Mouse (Mus musculus) liver, embryonic 14.5 days (tissue): ENCODE data around the gene Ehbp1. TPM values are rescaled to one million over a fixed set of nuclear protein-coding genes. Genes with fewer than 3 reads are reported as not detected.

Experiments used
- ATAC-seq: fragments of 200-750 bp; cut with Nextera tagmentation; 2 replicates; pipeline ENCODE4 v1.8.0; 2017; ENCODE audit warnings: moderate number of reproducible peaks, mild to moderate bottlenecking, moderate library complexity; ENCODE audit not compliant: insufficient read depth
- DNase-seq, 3 experiments: peaks; one replicate each; pipeline ENCODE4 v3.0.0-alpha.2; 2012 to 2013; ENCODE audit warnings: low read depth in 3 of 3, low spot score in 3 of 3
- H3K27ac ChIP-seq: fragments of 300-500 bp; sonication (generic); 2 replicates; pipeline ENCODE4 v1.5.1; 2014; ENCODE audit warnings: moderate library complexity, mild to moderate bottlenecking, control low read depth, inconsistent platforms
- H3K27me3 ChIP-seq: fragments of 300-500 bp; sonication (generic); 2 replicates; pipeline ENCODE4 v1.6.1; 2014; ENCODE audit warnings: mild to moderate bottlenecking, low read length, moderate library complexity; ENCODE audit not compliant: control insufficient read depth, insufficient read depth
- H3K36me3 ChIP-seq: fragments of 300-500 bp; sonication (generic); replicated peaks from 2 replicates; pipeline ENCODE4 v1.6.1; 2014; ENCODE audit warnings: low read depth; ENCODE audit not compliant: control insufficient read depth, insufficient read depth
- H3K4me1 ChIP-seq, 2 experiments: fragments of 200-500 bp in 1 of 2; fragments of 300-500 bp in 1 of 2; sonication (generic) in 1 of 2; replicated peaks; 2 replicates each; pipeline ENCODE4 v1.6.1; 2012 to 2014; ENCODE audit warnings: antibody characterized with exemption in 1 of 2, inconsistent platforms in 1 of 2, low read length in 1 of 2; ENCODE audit not compliant: control insufficient read depth in 2 of 2, insufficient read depth in 2 of 2
- H3K4me2 ChIP-seq: fragments of 300-500 bp; sonication (generic); 2 replicates; pipeline ENCODE4 v1.6.1; 2014; ENCODE audit warnings: low read depth, mild to moderate bottlenecking, control low read depth, moderate library complexity
- H3K4me3 ChIP-seq, 2 experiments: fragments of 200-500 bp in 1 of 2; fragments of 300-500 bp in 1 of 2; sonication (generic) in 1 of 2; 2 replicates each; pipeline ENCODE4 v1.5.1; 2012 to 2014; ENCODE audit warnings: low read depth in 2 of 2, low read length in 2 of 2, mild to moderate bottlenecking in 2 of 2, control low read depth in 1 of 2, inconsistent platforms in 1 of 2, moderate library complexity in 1 of 2; ENCODE audit not compliant: insufficient read depth in 1 of 2
- H3K9ac ChIP-seq: fragments of 300-500 bp; sonication (generic); replicated peaks from 2 replicates; pipeline ENCODE4 v1.6.1; 2014; ENCODE audit warnings: mild to moderate bottlenecking, control low read depth, moderate library complexity
- H3K9me3 ChIP-seq: fragments of 300-500 bp; sonication (generic); 2 replicates; pipeline ENCODE4 v1.6.1; 2016; ENCODE audit warnings: low read length, mixed read lengths; ENCODE audit not compliant: control insufficient read depth
- CTCF ChIP-seq: IDR thresholded peaks from 2 replicates; pipeline ENCODE4 v1.5.1; 2016; ENCODE audit warnings: antibody characterized with exemption, low read depth, control low read depth
- EP300 ChIP-seq: IDR thresholded peaks from 2 replicates; pipeline ENCODE4 v1.6.1; 2016; ENCODE audit warnings: antibody characterized with exemption, low read depth
- WGBS: fragments of 180-500 bp; shearing (Covaris S2); extraction: QIAGEN DNeasy Blood & Tissue Kit; methylation state at CpG from one replicate; pipeline ENCODE4 v1.1.7; 2014; ENCODE audit not compliant: insufficient replicate concordance; 5-methylcytosine and 5-hydroxymethylcytosine counted together
- polyA plus RNA-seq, 2 experiments: library from polyadenylated mRNA; depleted of rRNA in 1 of 2; stranded (reverse) in 1 of 2; unstranded in 1 of 2; fragments of >200 nt; fragmentation: Nextera tagmentation in 1 of 2; extraction: Ambion mirVana in 1 of 2; gene quantifications; 2 replicates each; pipeline versions ENCODE4 v1.2.1 to v1.2.3; 2012 to 2014

Ehbp1 gene
- polyA plus RNA-seq, 2 experiments = 1.7 to 3.3 TPM

- 51% methylated on average over 3 of the region's 3 CpGs for WGBS
- H3K4me3 ChIP-seq = no peak overlapping the region
These were observed 151.5 kb downstream of the Ehbp1 start for GRCm38 (mm10) chr11:22190576-22190975.

GRCm38 (mm10) chr11:22189970-22190369, 152.1 kb downstream of the Ehbp1 start:
- H3K9ac ChIP-seq = no peak overlapping the region
- no peak overlapping the region for H3K4me3 ChIP-seq
- H3K36me3 ChIP-seq = no peaks in the 10 kb centered on the region
- peaks cover 0 to 3% of the 10 kb centered on the region in 2 experiments; a peak in 2 of 4 replicates for H3K4me1 ChIP-seq
- ATAC-seq = no peak
- H3K27me3 ChIP-seq = no peaks in the 10 kb centered on the region
- no peak overlapping the region for H3K4me2 ChIP-seq
- 52% methylated on average over 3 of the region's 3 CpGs for WGBS
- H3K27ac ChIP-seq = no peak overlapping the region
- DNase-seq = no peak
- no peaks in the 10 kb centered on the region for H3K9me3 ChIP-seq
- TF ChIP-seq EP300 (no peak), CTCF (no peak)

More at GRCm38 (mm10) chr11:22190576-22190975, 151.5 kb downstream of the Ehbp1 start:
- Histone ChIP-seq H3K4me1 (peaks cover 0 to 3% of the 10 kb centered on the region in 2 experiments; a peak in 2 of 4 replicates), H3K9me3 (no peaks in the 10 kb centered on the region), H3K27ac (no peak overlapping the region), H3K4me2 (no peak overlapping the region), H3K27me3 (no peaks in the 10 kb centered on the region), H3K36me3 (no peaks in the 10 kb centered on the region), H3K9ac (no peak overlapping the region)
- no peak for TF ChIP-seq EP300
- ATAC-seq = no peak
- no peak for DNase-seq

- WGBS = 29% methylated on average over 8 of the region's 8 CpGs
- DNase-seq (peak in 2 of 3 experiments; percentile 26 to 28), ATAC-seq (peak; percentile 87)
- Histone ChIP-seq H3K36me3 (no peaks in the 10 kb centered on the region), H3K27me3 (no peaks in the 10 kb centered on the region), H3K4me2 (peak overlapping the region; percentile 36), H3K9ac (0 out of 2 replicates have a peak overlapping the region, but pooled peaks have one; percentile 18), H3K4me1 (peaks cover 16 to 25% of the 10 kb centered on the region in 2 experiments), H3K27ac (peak overlapping the region; percentile 63), H3K9me3 (no peaks in the 10 kb centered on the region), H3K4me3 (no peak overlapping the region)
- TF ChIP-seq EP300 = peak; percentile 93
- TF ChIP-seq CTCF = no peak
These were observed 160.3 kb downstream of the Ehbp1 start for GRCm38 (mm10) chr11:22181530-22182501.

- H3K27ac ChIP-seq = no peak overlapping the region
- DNase-seq = no peak
- TF ChIP-seq EP300 (no peak), CTCF (no peak)
- H3K4me3 ChIP-seq = no peak overlapping the region
- no peak overlapping the region for H3K9ac ChIP-seq
- H3K36me3 ChIP-seq = no peaks in the 10 kb centered on the region
- H3K27me3 ChIP-seq = no peaks in the 10 kb centered on the region
- H3K4me1 ChIP-seq = peaks cover 28 to 30% of the 10 kb centered on the region in 2 experiments
- no peak overlapping the region for H3K4me2 ChIP-seq
- no peak for ATAC-seq
- no peaks in the 10 kb centered on the region for H3K9me3 ChIP-seq
These were observed 161.9 kb downstream of the Ehbp1 start for GRCm38 (mm10) chr11:22180146-22180545.

- peak overlapping the region; percentile 64 for H3K27ac ChIP-seq
- H3K9ac ChIP-seq = no peak overlapping the region
- H3K27me3 ChIP-seq = no peaks in the 10 kb centered on the region
- ATAC-seq (peak; percentile 89), DNase-seq (peak in 2 of 3 experiments; percentile 33 to 34)
- no peak for TF ChIP-seq CTCF
- TF ChIP-seq EP300 = peak; percentile 67
- no peaks in the 10 kb centered on the region for H3K36me3 ChIP-seq
- 18% methylated on average over 1 of the region's 1 CpGs for WGBS
- H3K4me1 ChIP-seq = peaks cover 27 to 28% of the 10 kb centered on the region in 2 experiments
- peak overlapping the region; percentile 30 for H3K4me2 ChIP-seq
- no peaks in the 10 kb centered on the region for H3K9me3 ChIP-seq
- H3K4me3 ChIP-seq = no peak overlapping the region
These were observed 163.5 kb downstream of the Ehbp1 start for GRCm38 (mm10) chr11:22178569-22178968.
